Mouse (Mus musculus) cortical plate, adult 2 months (tissue): ENCODE results near the gene Cdh24.

ENCODE experiments used
- CTCF ChIP-seq: fragments of 200-500 bp; IDR thresholded peaks from 2 replicates; pipeline ENCODE4 v1.5.1; 2011; ENCODE audit warnings: mild to moderate bottlenecking, control low read depth, low read length; ENCODE audit not compliant: insufficient read depth; ENCODE audit errors: extremely low read depth
- POLR2A ChIP-seq: fragments of 200-500 bp; IDR thresholded peaks from 2 replicates; pipeline ENCODE4 v1.6.1; 2011; ENCODE audit warnings: mild to moderate bottlenecking, low read length, control low read depth; ENCODE audit not compliant: insufficient read depth; ENCODE audit errors: extremely low read depth

GRCm38 (mm10) chr14:54605752-54606321 is 35.3 kb downstream of the Cdh24 start, which contains the start of gene 4931414P19Rik:
- no peak for TF ChIP-seq CTCF
- peak; percentile 46; the same call in 1 of the 2 replicates for TF ChIP-seq POLR2A
